ENCODE assay signal across 7 mouse cellular contexts in genomic region chr9:21167140-21168097, GRCm38 (mm10). TPM values are rescaled to one million over a fixed set of nuclear protein-coding genes. Genes with fewer than 3 reads are reported as not detected.
DNase-seq lines count a peak whose midpoint lies in the region; ATAC-seq lines count a peak whose summit lies in the region.

No protein-coding gene starts in this region.

- H3K9ac ChIP-seq in hindbrain, embryonic 16.5 days (ENCODE audit: low read depth, low read length): no peak overlapping the region
- H3K9ac ChIP-seq in liver, embryonic 12.5 days: peak overlapping the region; percentile 68
- no peak overlapping the region; the same call in 1 of the 2 replicates for H3K9ac ChIP-seq in neural tube, embryonic 14.5 days (replicated peaks; ENCODE audit: low read depth, low read length)

- no peaks in the 10 kb centered on the region for H3K9me3 ChIP-seq in embryonic facial prominence, embryonic 10.5 days
- H3K9me3 ChIP-seq in hindbrain, embryonic 16.5 days (ENCODE audit: control insufficient read depth, low read length): no peaks in the 10 kb centered on the region
- no peaks in the 10 kb centered on the region for H3K9me3 ChIP-seq in liver, embryonic 12.5 days (replicated peaks)
- H3K9me3 ChIP-seq in neural tube, embryonic 14.5 days (ENCODE audit: control insufficient read depth, low read length): no peaks in the 10 kb centered on the region

- peaks cover 59% of the 10 kb centered on the region for H3K4me1 ChIP-seq in embryonic facial prominence, embryonic 10.5 days
- H3K4me1 ChIP-seq in hindbrain, embryonic 16.5 days (ENCODE audit: control insufficient read depth, insufficient read depth, low read depth, low read length): peaks cover 21% of the 10 kb centered on the region
- peaks cover 66% of the 10 kb centered on the region for H3K4me1 ChIP-seq in liver, embryonic 12.5 days
- H3K4me1 ChIP-seq in neural tube, embryonic 14.5 days (ENCODE audit: control insufficient read depth, insufficient read depth, low read length): peaks cover 15% of the 10 kb centered on the region

- WGBS in embryonic facial prominence, embryonic 10.5 days: 51% methylated on average over 10 of the region's 10 CpGs
- whole genome bisulfite sequencing in hindbrain, embryonic 16.5 days: 67% methylated on average over 10 of the region's 10 CpGs
- 31% methylated on average over 10 of the region's 10 CpGs for WGBS in liver, embryonic 12.5 days (ENCODE audit: insufficient replicate concordance)
- 51% methylated on average over 10 of the region's 10 CpGs for WGBS in neural tube, embryonic 14.5 days

- H3K4me2 ChIP-seq in hindbrain, embryonic 16.5 days (ENCODE audit: low read length): peak overlapping the region; percentile 13
- H3K4me2 ChIP-seq in liver, embryonic 12.5 days: peak overlapping the region; percentile 84
- 0 out of 2 replicates have a peak overlapping the region, but pooled peaks have one; percentile 0 for H3K4me2 ChIP-seq in neural tube, embryonic 14.5 days (ENCODE audit: low read depth, low read length)

- no peaks in the 10 kb centered on the region for H3K36me3 ChIP-seq in embryonic facial prominence, embryonic 10.5 days (replicated peaks)
- no peaks in the 10 kb centered on the region for H3K36me3 ChIP-seq in hindbrain, embryonic 16.5 days (ENCODE audit: control insufficient read depth, insufficient read depth, low read length)
- no peaks in the 10 kb centered on the region for H3K36me3 ChIP-seq in liver, embryonic 12.5 days
- H3K36me3 ChIP-seq in neural tube, embryonic 14.5 days (ENCODE audit: control insufficient read depth, insufficient read depth, low read length): no peaks in the 10 kb centered on the region

- no peak for ATAC-seq in hindbrain, embryonic 16.5 days
- ATAC-seq in liver, embryonic 12.5 days: peak; percentile 50
- no peak for ATAC-seq in neural tube, embryonic 14.5 days (ENCODE audit: low read depth)

- peak; percentile 17 for DNase-seq in Muller cell, postnatal 12 days (ENCODE audit: inconsistent ontology term)
- DNase-seq in embryonic facial prominence, embryonic 10.5 days (ENCODE audit: low spot score): no peak
- DNase-seq in right cerebral cortex, postnatal 25 days: no peak
- DNase-seq in gastrocnemius, postnatal 25 days: no peak

- H3K27me3 ChIP-seq in embryonic facial prominence, embryonic 10.5 days (replicated peaks; ENCODE audit: low read depth, poor library complexity, severe bottlenecking): peaks cover 56% of the 10 kb centered on the region
- H3K27me3 ChIP-seq in hindbrain, embryonic 16.5 days (replicated peaks; ENCODE audit: control insufficient read depth, insufficient read depth, low read length): peaks cover 48% of the 10 kb centered on the region
- H3K27me3 ChIP-seq in liver, embryonic 12.5 days (replicated peaks): peaks cover 51% of the 10 kb centered on the region
- peaks cover 40% of the 10 kb centered on the region for H3K27me3 ChIP-seq in neural tube, embryonic 14.5 days (ENCODE audit: control insufficient read depth, insufficient read depth, low read length)

- H3K27ac ChIP-seq in embryonic facial prominence, embryonic 10.5 days (replicated peaks): peak overlapping the region; percentile 73
- no peak overlapping the region for H3K27ac ChIP-seq in hindbrain, embryonic 16.5 days (ENCODE audit: low read depth, low read length)
- peak overlapping the region; percentile 90 for H3K27ac ChIP-seq in liver, embryonic 12.5 days
- H3K27ac ChIP-seq in neural tube, embryonic 14.5 days (ENCODE audit: low read depth, low read length): no peak overlapping the region

- H3K4me3 ChIP-seq in embryonic facial prominence, embryonic 10.5 days: peak overlapping the region; percentile 47
- no peak overlapping the region for H3K4me3 ChIP-seq in hindbrain, embryonic 16.5 days (ENCODE audit: low read length)
- peak overlapping the region; percentile 54 for H3K4me3 ChIP-seq in liver, embryonic 12.5 days
- H3K4me3 ChIP-seq in neural tube, embryonic 14.5 days (ENCODE audit: low read depth, low read length): no peak overlapping the region

RNA-seq across cellular contexts. Expression of gene Pde4a, which starts 1.9 kb away (rescaled TPM):
- polyA plus RNA-seq in embryonic facial prominence, embryonic 10.5 days (2016; fragmentation: Nextera tagmentation; extraction: Ambion mirVana): 4.9 and 5.3 TPM in 2 replicates
- polyA plus RNA-seq in hindbrain, embryonic 16.5 days (2015; fragmentation: Nextera tagmentation; extraction: Ambion mirVana): 47.7 and 50.5 TPM in 2 replicates
- polyA plus RNA-seq in liver, embryonic 12.5 days (2016; fragmentation: Nextera tagmentation; extraction: Ambion mirVana): 2.6 and 2.9 TPM in 2 replicates
- polyA plus RNA-seq in neural tube, embryonic 14.5 days (2014; fragmentation: Nextera tagmentation; extraction: Ambion mirVana): 27.5 and 35.3 TPM in 2 replicates
- 10 to 100 TPM; 44.6 to 46.7 TPM for total RNA-seq in gastrocnemius, postnatal 25 days (2021)

RNA-seq across cellular contexts. Expression of gene Cdc37, which starts 17.6 kb away (rescaled TPM):
- 418 and 430 TPM in 2 replicates for polyA plus RNA-seq in embryonic facial prominence, embryonic 10.5 days (2016; fragmentation: Nextera tagmentation; extraction: Ambion mirVana)
- 204 and 211 TPM in 2 replicates for polyA plus RNA-seq in hindbrain, embryonic 16.5 days (2015; fragmentation: Nextera tagmentation; extraction: Ambion mirVana)
- 221 and 228 TPM in 2 replicates for polyA plus RNA-seq in liver, embryonic 12.5 days (2016; fragmentation: Nextera tagmentation; extraction: Ambion mirVana)
- 190 and 219 TPM in 2 replicates for polyA plus RNA-seq in neural tube, embryonic 14.5 days (2014; fragmentation: Nextera tagmentation; extraction: Ambion mirVana)
- 100 to 1,000 TPM; 120 to 126 TPM for total RNA-seq in gastrocnemius, postnatal 25 days (2021)

RNA-seq across cellular contexts. Expression of gene Tyk2, which starts 36.4 kb away (rescaled TPM):
- polyA plus RNA-seq in embryonic facial prominence, embryonic 10.5 days (2016; fragmentation: Nextera tagmentation; extraction: Ambion mirVana): 14.8 and 16.1 TPM in 2 replicates
- 9.5 and 10.5 TPM in 2 replicates for polyA plus RNA-seq in hindbrain, embryonic 16.5 days (2015; fragmentation: Nextera tagmentation; extraction: Ambion mirVana)
- polyA plus RNA-seq in liver, embryonic 12.5 days (2016; fragmentation: Nextera tagmentation; extraction: Ambion mirVana): 8.5 and 10.4 TPM in 2 replicates
- 7.9 and 10.2 TPM in 2 replicates for polyA plus RNA-seq in neural tube, embryonic 14.5 days (2014; fragmentation: Nextera tagmentation; extraction: Ambion mirVana)
- 1 to 10 TPM; 4.7 to 5.8 TPM for total RNA-seq in gastrocnemius, postnatal 25 days (2021)

Comparison
In these comparisons a context has a peak if more than half of its experiments do, and no peak if none do; other contexts are left out.
1. H3K27ac ChIP-seq: peak in embryonic facial prominence, embryonic 10.5 days (single experiment) and liver, embryonic 12.5 days (single experiment); none in hindbrain, embryonic 16.5 days (single experiment) and neural tube, embryonic 14.5 days (single experiment).
2. H3K4me3 ChIP-seq: peak in embryonic facial prominence, embryonic 10.5 days (single experiment) and liver, embryonic 12.5 days (single experiment); none in hindbrain, embryonic 16.5 days (single experiment) and neural tube, embryonic 14.5 days (single experiment).
3. H3K4me2 ChIP-seq: peak in every context shown above with its lines; median percentile 84 in liver, embryonic 12.5 days; 13 in hindbrain, embryonic 16.5 days; 0 in neural tube, embryonic 14.5 days.